In genomic region chr5:64206431-64206830, GRCm38 (mm10) we compare ENCODE assay signal across 10 mouse cellular contexts.
"Had no signal": no experiment of that assay in that cellular context is flagged by ENCODE, and none has a peak within 500 bp of the region (broad histone marks: within the 10 kb centered on the region; RNA-seq: fewer than 3 reads in every experiment).

No protein-coding gene starts in this region.

- H3K4me1 ChIP-seq: limb, embryonic 10.5 days; midbrain, embryonic 13.5 days; stomach, embryonic 15.5 days had no signal

- H3K27ac ChIP-seq: layer of hippocampus, adult 2 months; limb, embryonic 10.5 days; liver, embryonic 12.5 days; midbrain, embryonic 13.5 days; stomach, embryonic 15.5 days had no signal

- H3K27me3 ChIP-seq: liver, embryonic 12.5 days; midbrain, embryonic 13.5 days; stomach, embryonic 15.5 days had no signal

- H3K9me3 ChIP-seq: limb, embryonic 10.5 days; liver, embryonic 12.5 days; midbrain, embryonic 13.5 days; stomach, embryonic 15.5 days had no signal

- H3K4me3 ChIP-seq: layer of hippocampus, adult 2 months; limb, embryonic 10.5 days; liver, embryonic 12.5 days; midbrain, embryonic 13.5 days; stomach, embryonic 15.5 days had no signal

- ATAC-seq: intestine, embryonic 16.5 days; liver, embryonic 12.5 days; midbrain, embryonic 13.5 days had no signal

- H3K36me3 ChIP-seq: limb, embryonic 10.5 days; liver, embryonic 12.5 days; midbrain, embryonic 13.5 days; stomach, embryonic 15.5 days had no signal

- H3K9ac ChIP-seq: liver, embryonic 12.5 days; liver, postnatal 0 days; midbrain, embryonic 13.5 days; stomach, embryonic 15.5 days had no signal

- DNase-seq: liver, postnatal 0 days; right cerebral cortex, postnatal 14 days; thymus, adult 2 months; thymus, postnatal 25 days had no signal

- H3K4me2 ChIP-seq: liver, embryonic 12.5 days; midbrain, embryonic 13.5 days; stomach, embryonic 15.5 days had no signal
